Mouse (Mus musculus) midbrain, embryonic 14.5 days (tissue): ENCODE data around the gene Kcns1. TPM values are rescaled to one million over a fixed set of nuclear protein-coding genes. Genes with fewer than 3 reads are reported as not detected.

Experiments
- ATAC-seq: fragments of 200-750 bp; cut with Nextera tagmentation; 2 replicates; pipeline ENCODE4 v1.8.0; 2017; ENCODE audit warnings: moderate number of reproducible peaks, moderate library complexity; ENCODE audit not compliant: low FRiP score, low TSS enrichment
- DNase-seq: peaks from one replicate; pipeline ENCODE4 v3.0.0-alpha.2; 2015
- H3K27ac ChIP-seq: fragments of 300-500 bp; sonication (generic); replicated peaks from 2 replicates; pipeline ENCODE4 v1.5.1; 2014; ENCODE audit warnings: mild to moderate bottlenecking, low read depth, low read length, moderate library complexity
- H3K27me3 ChIP-seq: fragments of 300-500 bp; sonication (generic); 2 replicates; pipeline ENCODE4 v1.6.1; 2014; ENCODE audit warnings: low read length, control low read depth, mixed read lengths; ENCODE audit not compliant: control insufficient read depth, insufficient read depth
- H3K36me3 ChIP-seq: fragments of 300-500 bp; sonication (generic); 2 replicates; pipeline ENCODE4 v1.6.1; 2014; ENCODE audit warnings: low read length, control low read depth; ENCODE audit not compliant: control insufficient read depth, insufficient read depth
- H3K4me1 ChIP-seq: fragments of 300-500 bp; sonication (generic); 2 replicates; pipeline ENCODE4 v1.6.1; 2014; ENCODE audit warnings: mild to moderate bottlenecking, antibody characterized with exemption, low read length, control low read depth; ENCODE audit not compliant: control insufficient read depth, insufficient read depth
- H3K4me2 ChIP-seq: fragments of 300-500 bp; sonication (generic); 2 replicates; pipeline ENCODE4 v1.6.1; 2014; ENCODE audit warnings: mild to moderate bottlenecking, low read length, moderate library complexity
- H3K4me3 ChIP-seq: fragments of 300-500 bp; sonication (generic); replicated peaks from 2 replicates; pipeline ENCODE4 v1.5.1; 2014; ENCODE audit warnings: low read depth, low read length
- H3K9ac ChIP-seq: fragments of 300-500 bp; sonication (generic); replicated peaks from 2 replicates; pipeline ENCODE4 v1.6.1; 2014; ENCODE audit warnings: mild to moderate bottlenecking, low read length, moderate library complexity
- H3K9me3 ChIP-seq: fragments of 300-500 bp; sonication (generic); 2 replicates; pipeline ENCODE4 v1.6.1; 2016; ENCODE audit warnings: low read length, control low read depth, mixed read lengths; ENCODE audit not compliant: control insufficient read depth
- WGBS: fragments of 180-500 bp; shearing (Covaris S2); extraction: QIAGEN DNeasy Blood & Tissue Kit; methylation state at CpG from one replicate; pipeline ENCODE4 v1.1.7; 2014; 5-methylcytosine and 5-hydroxymethylcytosine counted together
- polyA plus RNA-seq: library from polyadenylated mRNA; unstranded; fragments of >200 nt; fragmentation: Nextera tagmentation; extraction: Ambion mirVana; gene quantifications from 2 replicates; pipeline ENCODE4 v1.2.1, GENCODE M21; 2014

Kcns1 gene
- polyA plus RNA-seq, 1 experiment from 2014 or later, result 0.62 TPM

DNA sequence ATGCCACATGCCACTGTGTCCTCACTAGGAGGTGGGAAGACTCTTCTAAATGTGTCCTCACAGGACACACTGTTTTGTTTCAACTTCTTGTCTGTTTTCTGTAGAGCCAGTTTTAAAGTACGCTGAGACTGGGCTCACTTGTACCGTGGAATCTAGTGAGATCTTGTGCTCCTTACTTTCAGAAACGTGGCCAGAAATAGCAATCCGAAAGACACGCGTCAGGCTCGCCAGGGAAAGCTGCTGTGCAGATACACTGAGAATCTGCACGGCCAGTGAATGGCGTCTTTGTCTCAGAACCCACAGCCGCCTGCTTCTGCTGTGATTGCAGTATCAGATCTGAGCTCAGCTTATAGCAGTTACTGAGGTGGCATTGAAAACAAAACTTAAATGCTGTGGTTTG, 28.9 kb downstream of the Kcns1 start:
- Histone ChIP-seq H3K4me3 (no peak overlapping the region), H3K27me3 (no peaks in the 10 kb centered on the region), H3K27ac (no peak overlapping the region), H3K4me2 (no peak overlapping the region), H3K9me3 (no peaks in the 10 kb centered on the region), H3K36me3 (no peaks in the 10 kb centered on the region), H3K4me1 (no peaks in the 10 kb centered on the region), H3K9ac (no peak overlapping the region)
- peak; percentile 51 for DNase-seq
- WGBS, result 69% methylated on average over 10 of the region's 10 CpGs
- no peak for ATAC-seq

- Histone ChIP-seq H3K36me3 (no peaks in the 10 kb centered on the region), H3K4me3 (no peak overlapping the region), H3K9me3 (no peaks in the 10 kb centered on the region), H3K27ac (no peak overlapping the region), H3K27me3 (no peaks in the 10 kb centered on the region), H3K9ac (no peak overlapping the region), H3K4me2 (no peak overlapping the region), H3K4me1 (0 out of 2 replicates have a peak, but pooled peaks cover 5% of the 10 kb centered on the region)
- 56% methylated on average over 6 of the region's 6 CpGs for WGBS
- DNase-seq (peak; percentile 15), ATAC-seq (no peak)
These were observed 33.2 kb downstream of the Kcns1 start for GRCm38 (mm10) chr2:164137754-164138153.

DNA sequence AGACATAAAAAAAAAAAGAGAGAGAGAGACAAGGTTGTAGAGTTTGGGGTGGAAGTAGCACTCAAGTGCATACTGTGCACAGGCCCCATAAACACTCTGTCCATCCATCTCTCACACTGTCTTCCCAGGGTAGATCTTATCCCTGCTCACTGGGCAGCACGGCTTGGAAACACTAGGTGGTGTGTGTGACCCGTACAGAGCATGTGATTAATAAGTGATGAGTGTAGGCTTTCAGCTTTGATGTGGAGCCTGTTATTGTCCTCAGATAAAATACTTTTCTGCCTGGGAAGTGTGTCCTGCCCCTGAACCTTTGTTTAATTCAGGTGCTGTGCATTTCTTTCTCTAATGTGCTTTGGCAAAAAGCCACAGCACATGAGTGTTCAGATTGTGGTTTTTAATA, 34.5 kb downstream of the Kcns1 start:
- H3K9ac ChIP-seq, result no peak overlapping the region

DNA sequence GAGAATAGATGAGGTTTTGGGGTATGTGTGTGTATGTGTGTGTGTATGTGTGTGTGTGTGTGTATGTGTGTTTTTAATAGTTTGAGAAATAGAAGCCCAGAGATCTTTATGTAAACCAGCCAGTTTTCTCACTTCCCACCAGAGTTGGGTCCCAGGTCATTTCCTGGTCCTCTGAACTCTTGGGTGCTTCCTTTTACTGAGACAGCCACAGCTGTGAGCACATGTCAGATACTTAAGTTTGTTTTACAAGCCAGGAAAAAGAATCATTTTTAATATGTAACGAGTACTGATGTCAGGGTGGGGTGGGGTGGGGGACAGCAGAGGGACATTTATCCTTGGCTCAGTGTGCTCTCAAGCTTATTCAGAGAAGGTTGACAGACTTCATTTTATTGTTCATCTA, 35.5 kb downstream of the Kcns1 start:
- WGBS, result 88% methylated on average over 1 of the region's 1 CpGs
- no peak overlapping the region for H3K4me2 ChIP-seq
- no peaks in the 10 kb centered on the region for H3K27me3 ChIP-seq
- no peak overlapping the region for H3K9ac ChIP-seq
- H3K4me1 ChIP-seq, result 0 out of 2 replicates have a peak, but pooled peaks cover 5% of the 10 kb centered on the region
- DNase-seq (no peak), ATAC-seq (no peak)
- H3K4me3 ChIP-seq, result no peak overlapping the region
- H3K9me3 ChIP-seq, result no peaks in the 10 kb centered on the region
- no peak overlapping the region for H3K27ac ChIP-seq
- H3K36me3 ChIP-seq, result peaks cover 17% of the 10 kb centered on the region

More for the DNA sequence above, 34.5 kb downstream of the Kcns1 start:
- 0 out of 2 replicates have a peak, but pooled peaks cover 5% of the 10 kb centered on the region for H3K4me1 ChIP-seq
- H3K9me3 ChIP-seq, result no peaks in the 10 kb centered on the region
- H3K27me3 ChIP-seq, result no peaks in the 10 kb centered on the region
- no peak overlapping the region for H3K27ac ChIP-seq
- no peak overlapping the region for H3K4me2 ChIP-seq
- peaks cover 9% of the 10 kb centered on the region; the same call in 1 of the 2 replicates for H3K36me3 ChIP-seq
- no peak overlapping the region for H3K4me3 ChIP-seq
- peak; percentile 44 for DNase-seq
- 14% methylated on average over 2 of the region's 2 CpGs for WGBS
- no peak for ATAC-seq

DNA sequence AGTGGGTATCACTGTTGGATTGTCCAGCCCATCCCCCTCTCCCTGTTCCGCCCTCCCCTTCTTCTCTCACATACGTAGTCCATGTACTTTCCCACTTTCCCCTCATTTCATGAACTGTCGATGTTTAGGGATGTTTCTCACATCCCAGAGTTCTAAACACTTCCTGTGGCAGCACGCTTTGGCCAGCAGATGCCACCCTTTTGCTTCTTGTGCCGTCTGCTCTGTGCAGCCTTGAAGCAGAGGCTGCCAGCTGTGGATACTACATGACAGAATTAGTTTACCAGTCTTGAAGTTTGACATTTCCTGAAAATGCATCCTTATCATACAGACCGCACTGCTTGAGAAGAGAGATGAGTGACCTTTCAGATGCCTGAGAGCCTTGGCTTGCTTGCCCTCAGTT, 36.4 kb downstream of the Kcns1 start:
- H3K9me3 ChIP-seq, result no peaks in the 10 kb centered on the region
- no peaks in the 10 kb centered on the region for H3K27me3 ChIP-seq
- DNase-seq (peak; percentile 81), ATAC-seq (no peak)
- no peak overlapping the region for H3K27ac ChIP-seq
- no peak overlapping the region for H3K9ac ChIP-seq
- WGBS, result 56% methylated on average over 6 of the region's 6 CpGs
- H3K36me3 ChIP-seq, result peaks cover 17% of the 10 kb centered on the region
- no peak overlapping the region for H3K4me3 ChIP-seq
- H3K4me1 ChIP-seq, result 0 out of 2 replicates have a peak, but pooled peaks cover 5% of the 10 kb centered on the region
- H3K4me2 ChIP-seq, result no peak overlapping the region

DNA sequence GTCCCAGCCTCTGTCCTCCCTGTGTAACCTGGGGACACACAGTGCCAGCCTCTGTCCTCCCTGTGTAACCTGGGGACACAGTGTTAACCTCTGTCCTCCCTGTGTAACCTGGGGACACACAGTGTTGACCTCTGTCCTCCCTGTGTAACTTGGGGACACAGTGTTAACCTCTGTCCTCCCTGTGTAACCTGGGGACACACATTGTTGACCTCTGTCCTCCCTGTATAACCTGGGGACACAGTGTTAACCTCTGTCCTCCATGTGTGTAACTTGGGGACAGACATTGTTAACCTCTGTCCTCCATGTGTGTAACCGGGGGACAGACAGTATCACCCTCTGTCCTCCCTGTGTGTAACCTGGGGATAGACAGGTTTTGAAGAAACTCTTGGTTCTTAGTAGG, 39.3 kb downstream of the Kcns1 start:
- Histone ChIP-seq H3K9ac (no peak overlapping the region), H3K27me3 (no peaks in the 10 kb centered on the region), H3K9me3 (no peaks in the 10 kb centered on the region), H3K4me2 (no peak overlapping the region), H3K36me3 (peaks cover 19% of the 10 kb centered on the region), H3K4me1 (0 out of 2 replicates have a peak, but pooled peaks cover 5% of the 10 kb centered on the region), H3K4me3 (no peak overlapping the region), H3K27ac (no peak overlapping the region)
- DNase-seq, result no peak
- no peak for ATAC-seq
- 92% methylated on average over 1 of the region's 1 CpGs for WGBS

- WGBS, result 92% methylated on average over 12 of the region's 12 CpGs
- no peak overlapping the region for H3K27ac ChIP-seq
- no peaks in the 10 kb centered on the region for H3K9me3 ChIP-seq
- H3K27me3 ChIP-seq, result no peaks in the 10 kb centered on the region
- H3K9ac ChIP-seq, result no peak overlapping the region
- no peak overlapping the region for H3K4me2 ChIP-seq
- peaks cover 29% of the 10 kb centered on the region for H3K36me3 ChIP-seq
- DNase-seq (no peak), ATAC-seq (no peak)
- H3K4me3 ChIP-seq, result no peak overlapping the region
- no peaks in the 10 kb centered on the region for H3K4me1 ChIP-seq
These were observed 42.1 kb downstream of the Kcns1 start for GRCm38 (mm10) chr2:164128576-164129411.

GRCm38 (mm10) chr2:164127297-164127696, 43.6 kb downstream of the Kcns1 start:
- H3K27me3 ChIP-seq, result no peaks in the 10 kb centered on the region
- WGBS, result 94% methylated on average over 2 of the region's 2 CpGs
- H3K4me3 ChIP-seq, result no peak overlapping the region
- DNase-seq, result no peak
- H3K4me2 ChIP-seq, result no peak overlapping the region
- H3K9ac ChIP-seq, result no peak overlapping the region
- no peak for ATAC-seq
- H3K36me3 ChIP-seq, result peaks cover 34% of the 10 kb centered on the region
- H3K27ac ChIP-seq, result no peak overlapping the region
- no peaks in the 10 kb centered on the region for H3K4me1 ChIP-seq
- no peaks in the 10 kb centered on the region for H3K9me3 ChIP-seq

DNA sequence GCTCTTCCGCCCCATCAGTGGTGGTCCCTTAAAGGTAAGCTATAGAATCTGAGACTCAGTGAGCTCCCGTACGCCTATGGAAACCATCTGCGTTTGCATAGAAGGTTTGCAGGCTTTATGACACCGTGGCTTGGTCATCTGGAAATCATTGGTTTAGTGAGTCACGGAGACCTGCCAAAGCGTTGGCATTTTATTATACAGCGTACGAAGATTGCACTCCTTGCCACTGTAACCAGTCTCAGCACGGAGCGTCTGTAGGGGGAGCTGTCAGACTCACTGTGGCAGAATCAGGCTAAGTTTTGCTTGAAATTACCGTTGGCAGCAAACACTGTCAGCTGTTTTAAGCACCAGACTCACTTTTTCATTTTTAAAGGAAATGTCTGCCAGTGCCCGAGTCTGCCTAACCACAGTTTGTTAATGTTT, 44.4 kb downstream of the Kcns1 start:
- peak; percentile 27 for DNase-seq
- WGBS, result 87% methylated on average over 13 of the region's 13 CpGs
- no peak for ATAC-seq
- no peaks in the 10 kb centered on the region for H3K27me3 ChIP-seq
- no peak overlapping the region for H3K27ac ChIP-seq
- no peaks in the 10 kb centered on the region for H3K4me1 ChIP-seq
- peaks cover 33% of the 10 kb centered on the region for H3K36me3 ChIP-seq
- no peak overlapping the region for H3K4me2 ChIP-seq
- no peaks in the 10 kb centered on the region for H3K9me3 ChIP-seq
- no peak overlapping the region for H3K9ac ChIP-seq
- H3K4me3 ChIP-seq, result no peak overlapping the region
